Mouse (Mus musculus): ENCODE measurements around the gene Rsl24d1. TPM values are rescaled to one million over a fixed set of nuclear protein-coding genes. Genes with fewer than 3 reads are reported as not detected.
A peak's percentile ranks its signal among the peaks of the same experiment; 100 is the strongest.

The Rsl24d1 gene
- polyA plus RNA-seq, 1 experiment from 2014 or later: 110 TPM

GRCm38 (mm10) chr9:73154347-73154746 is 41.1 kb downstream of the Rsl24d1 start:
- H3K27me3 ChIP-seq (ENCODE audit: control insufficient read depth, insufficient read depth, low read length): no peaks in the 10 kb centered on the region
- WGBS (ENCODE audit: insufficient replicate concordance): 49% methylated on average over 9 of the region's 9 CpGs
- no peaks in the 10 kb centered on the region for H3K4me1 ChIP-seq (ENCODE audit: control insufficient read depth, insufficient read depth, low read length)
- no peak overlapping the region for H3K27ac ChIP-seq (ENCODE audit: low read depth, low read length)
- H3K9me3 ChIP-seq (replicated peaks; ENCODE audit: control insufficient read depth, low read length): no peaks in the 10 kb centered on the region
- no peak overlapping the region for H3K4me2 ChIP-seq
- ATAC-seq (replicated peaks; ENCODE audit: insufficient number of reproducible peaks, low FRiP score, low TSS enrichment): no peak
- H3K9ac ChIP-seq (ENCODE audit: low read depth, low read length): no peak overlapping the region
- no peak overlapping the region for H3K4me3 ChIP-seq (ENCODE audit: low read depth, low read length)
- no peaks in the 10 kb centered on the region for H3K36me3 ChIP-seq (ENCODE audit: control insufficient read depth, insufficient read depth, low read length)

- WGBS (ENCODE audit: insufficient replicate concordance): 79% methylated on average over 4 of the region's 4 CpGs
Observed at GRCm38 (mm10) chr9:73157968-73158367, 44.7 kb downstream of the Rsl24d1 start.

GRCm38 (mm10) chr9:73159265-73159664 is 46.0 kb downstream of the Rsl24d1 start:
- H3K9ac ChIP-seq (ENCODE audit: low read depth, low read length): no peak overlapping the region
- no peak overlapping the region for H3K4me3 ChIP-seq (ENCODE audit: low read depth, low read length)
- H3K9me3 ChIP-seq (replicated peaks; ENCODE audit: control insufficient read depth, low read length): no peaks in the 10 kb centered on the region
- ATAC-seq (replicated peaks; ENCODE audit: insufficient number of reproducible peaks, low FRiP score, low TSS enrichment): no peak
- no peaks in the 10 kb centered on the region for H3K36me3 ChIP-seq (ENCODE audit: control insufficient read depth, insufficient read depth, low read length)
- no peak overlapping the region for H3K27ac ChIP-seq (ENCODE audit: low read depth, low read length)
- peaks cover 2% of the 10 kb centered on the region; the same call in 1 of the 2 replicates for H3K27me3 ChIP-seq (ENCODE audit: control insufficient read depth, insufficient read depth, low read length)
- WGBS (ENCODE audit: insufficient replicate concordance): 44% methylated on average over 1 of the region's 1 CpGs
- H3K4me1 ChIP-seq (ENCODE audit: control insufficient read depth, insufficient read depth, low read length): no peaks in the 10 kb centered on the region
- H3K4me2 ChIP-seq: no peak overlapping the region

More at GRCm38 (mm10) chr9:73157968-73158367, 44.7 kb downstream of the Rsl24d1 start:
- Histone ChIP-seq H3K4me2 (no peak overlapping the region), H3K9ac (ENCODE audit: low read depth, low read length) (no peak overlapping the region), H3K27ac (ENCODE audit: low read depth, low read length) (no peak overlapping the region), H3K27me3 (ENCODE audit: control insufficient read depth, insufficient read depth, low read length) (no peaks in the 10 kb centered on the region; the same call in 1 of the 2 replicates), H3K36me3 (ENCODE audit: control insufficient read depth, insufficient read depth, low read length) (no peaks in the 10 kb centered on the region), H3K4me1 (ENCODE audit: control insufficient read depth, insufficient read depth, low read length) (no peaks in the 10 kb centered on the region), H3K9me3 (replicated peaks; ENCODE audit: control insufficient read depth, low read length) (no peaks in the 10 kb centered on the region), H3K4me3 (ENCODE audit: low read depth, low read length) (no peak overlapping the region)
- ATAC-seq (replicated peaks; ENCODE audit: insufficient number of reproducible peaks, low FRiP score, low TSS enrichment): no peak

- Histone ChIP-seq H3K27me3 (ENCODE audit: control insufficient read depth, insufficient read depth, low read length) (peaks cover 2% of the 10 kb centered on the region; the same call in 1 of the 2 replicates), H3K4me2 (peak overlapping the region; percentile 61), H3K27ac (ENCODE audit: low read depth, low read length) (no peak overlapping the region), H3K4me1 (ENCODE audit: control insufficient read depth, insufficient read depth, low read length) (no peaks in the 10 kb centered on the region), H3K9me3 (replicated peaks; ENCODE audit: control insufficient read depth, low read length) (no peaks in the 10 kb centered on the region), H3K9ac (ENCODE audit: low read depth, low read length) (0 out of 2 replicates have a peak overlapping the region, but pooled peaks have one; percentile 43), H3K4me3 (ENCODE audit: low read depth, low read length) (peak overlapping the region; percentile 34), H3K36me3 (ENCODE audit: control insufficient read depth, insufficient read depth, low read length) (no peaks in the 10 kb centered on the region)
- 11% methylated on average over 26 of the region's 26 CpGs for WGBS (ENCODE audit: insufficient replicate concordance)
- peak; percentile 17; the same call in 1 of the 2 replicates for ATAC-seq (replicated peaks; ENCODE audit: insufficient number of reproducible peaks, low FRiP score, low TSS enrichment)
Observed at GRCm38 (mm10) chr9:73162571-73163333, 49.5 kb downstream of the Rsl24d1 start.

GRCm38 (mm10) chr9:73165631-73166030 is 52.4 kb downstream of the Rsl24d1 start:
- Histone ChIP-seq H3K4me1 (ENCODE audit: control insufficient read depth, insufficient read depth, low read length) (no peaks in the 10 kb centered on the region), H3K27ac (ENCODE audit: low read depth, low read length) (no peak overlapping the region), H3K27me3 (ENCODE audit: control insufficient read depth, insufficient read depth, low read length) (peaks cover 2% of the 10 kb centered on the region; the same call in 1 of the 2 replicates), H3K4me3 (ENCODE audit: low read depth, low read length) (no peak overlapping the region), H3K4me2 (no peak overlapping the region), H3K9ac (ENCODE audit: low read depth, low read length) (no peak overlapping the region), H3K36me3 (ENCODE audit: control insufficient read depth, insufficient read depth, low read length) (no peaks in the 10 kb centered on the region), H3K9me3 (replicated peaks; ENCODE audit: control insufficient read depth, low read length) (peaks cover 3% of the 10 kb centered on the region; the same call in 1 of the 2 replicates)
- 86% methylated on average over 4 of the region's 4 CpGs for WGBS (ENCODE audit: insufficient replicate concordance)
- ATAC-seq (replicated peaks; ENCODE audit: insufficient number of reproducible peaks, low FRiP score, low TSS enrichment): no peak

Other genes starting within 250 kb of the Rsl24d1 start
- gene Pygo1, start 187.8 kb upstream of the Rsl24d1 start, polyA plus RNA-seq (2014; fragmentation: Nextera tagmentation; extraction: Ambion mirVana): 2.0 and 2.9 TPM in 2 replicates
- 0.50 and 1.2 TPM in 2 replicates for gene Dyx1c1, start 154.6 kb upstream of the Rsl24d1 start, polyA plus RNA-seq (2014; fragmentation: Nextera tagmentation; extraction: Ambion mirVana)
- gene Gm44503, start 154.6 kb upstream of the Rsl24d1 start, polyA plus RNA-seq (2014; fragmentation: Nextera tagmentation; extraction: Ambion mirVana): not detected in 2 replicates
- gene Ccpg1os, start 128.0 kb upstream of the Rsl24d1 start, polyA plus RNA-seq (2014; fragmentation: Nextera tagmentation; extraction: Ambion mirVana): 13.3 and 13.5 TPM in 2 replicates
- 17.4 and 28.7 TPM in 2 replicates for gene Ccpg1, start 128.0 kb upstream of the Rsl24d1 start, polyA plus RNA-seq (2014; fragmentation: Nextera tagmentation; extraction: Ambion mirVana)
- gene Pigb, start 73.0 kb upstream of the Rsl24d1 start, polyA plus RNA-seq (2014; fragmentation: Nextera tagmentation; extraction: Ambion mirVana): 10.7 and 11.3 TPM in 2 replicates
- gene Rab27a, start 68.6 kb upstream of the Rsl24d1 start, polyA plus RNA-seq (2014; fragmentation: Nextera tagmentation; extraction: Ambion mirVana): 1.6 and 2.0 TPM in 2 replicates
- not detected in 2 replicates for gene Khdc3, start 11.6 kb upstream of the Rsl24d1 start, polyA plus RNA-seq (2014; fragmentation: Nextera tagmentation; extraction: Ambion mirVana)
- gene Gm20509, start 11.0 kb upstream of the Rsl24d1 start, polyA plus RNA-seq (2014; fragmentation: Nextera tagmentation; extraction: Ambion mirVana): not detected in 2 replicates